Mouse (Mus musculus) kidney, adult 11 months (tissue): ENCODE measurements at regions not wholly inside any gene's neighbourhood (a gene's known extent, or its start where the extent isn't known, plus 50 kb on each side); places are given as distances from the start of the nearest gene placed in this dataset.
"Not testable (repeated sequence)": the region's sequence is repeated elsewhere in the genome, so short reads cannot be mapped to it uniquely, and the experiment has no call there.

Source experiments
- DNase-seq: peaks from one replicate; pipeline ENCODE4 v3.0.0; 2022

- no peak for DNase-seq
Measured at GRCm38 (mm10) chrX:19765946-19766345, 284.8 kb upstream of the Tex13c3 start.

DNA sequence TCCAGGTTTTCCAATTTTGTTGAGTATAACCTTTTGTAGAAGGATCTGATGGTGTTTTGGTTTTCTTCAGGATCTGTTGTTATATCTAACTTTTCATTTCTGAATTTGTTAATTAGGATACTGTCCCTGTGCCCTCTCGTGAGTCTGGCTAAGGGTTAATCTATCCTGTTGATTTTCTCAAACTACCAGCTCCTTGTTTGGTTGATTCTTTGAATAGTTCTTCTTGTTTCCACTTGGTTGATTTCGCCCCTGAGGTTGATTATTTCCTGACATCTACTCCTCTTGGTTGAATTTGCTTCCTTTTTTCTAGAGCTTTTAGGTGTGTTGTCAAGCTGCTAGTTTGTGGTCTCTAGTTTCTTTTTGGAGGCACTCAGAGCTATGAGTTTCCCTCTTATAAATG is 270.4 kb upstream of the Tex13c3 start:
- DNase-seq = not testable (repeated sequence)

DNA sequence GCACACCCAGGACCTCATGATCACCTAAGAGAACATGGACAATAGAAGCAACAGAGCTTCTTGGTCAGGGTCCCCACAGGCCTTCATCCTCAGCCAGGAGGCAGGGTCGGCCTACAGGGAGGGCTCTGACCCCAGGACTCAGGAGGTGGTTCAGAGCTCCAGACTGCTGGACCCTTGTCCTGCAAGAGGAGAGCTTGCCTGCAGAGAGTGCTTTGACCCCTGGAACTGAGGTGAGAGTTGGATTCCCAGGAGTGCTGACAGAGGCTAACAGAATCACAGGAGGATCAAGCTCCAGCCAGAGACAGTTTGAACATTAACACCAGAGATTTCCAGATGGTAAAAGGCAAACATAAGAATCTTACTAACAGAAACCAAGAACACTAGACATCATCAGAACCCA is 227.9 kb upstream of the Tex13c3 start:
- peak; percentile 56 for DNase-seq

DNA sequence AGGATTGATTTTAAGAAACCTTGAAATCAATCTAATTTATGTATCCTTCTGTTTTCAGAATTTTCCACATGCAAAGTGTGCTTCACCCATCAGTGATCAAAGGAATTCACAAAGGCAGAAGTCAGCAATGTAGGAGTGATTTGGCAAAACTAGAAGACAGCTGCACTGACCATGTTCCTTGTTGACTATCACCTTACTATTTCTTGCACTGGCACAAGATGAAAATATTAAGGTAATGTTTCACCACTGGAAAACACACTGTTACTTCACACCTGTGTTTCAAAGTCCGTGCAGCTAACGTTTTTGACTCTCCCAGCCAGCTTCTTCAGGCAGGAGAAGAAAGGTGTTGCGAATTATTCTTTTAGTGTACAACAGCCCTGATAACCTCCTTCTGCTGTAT is 221.4 kb upstream of the Tex13c3 start:
- DNase-seq = peak; percentile 31

- DNase-seq = no peak
Measured at GRCm38 (mm10) chrX:19700284-19700683, 219.2 kb upstream of the Tex13c3 start.

- no peak for DNase-seq
Measured at GRCm38 (mm10) chrX:19687499-19687898, 206.4 kb upstream of the Tex13c3 start.
